Comparison of ENCODE assay signal across 7 mouse cellular contexts in the genomic region with DNA sequence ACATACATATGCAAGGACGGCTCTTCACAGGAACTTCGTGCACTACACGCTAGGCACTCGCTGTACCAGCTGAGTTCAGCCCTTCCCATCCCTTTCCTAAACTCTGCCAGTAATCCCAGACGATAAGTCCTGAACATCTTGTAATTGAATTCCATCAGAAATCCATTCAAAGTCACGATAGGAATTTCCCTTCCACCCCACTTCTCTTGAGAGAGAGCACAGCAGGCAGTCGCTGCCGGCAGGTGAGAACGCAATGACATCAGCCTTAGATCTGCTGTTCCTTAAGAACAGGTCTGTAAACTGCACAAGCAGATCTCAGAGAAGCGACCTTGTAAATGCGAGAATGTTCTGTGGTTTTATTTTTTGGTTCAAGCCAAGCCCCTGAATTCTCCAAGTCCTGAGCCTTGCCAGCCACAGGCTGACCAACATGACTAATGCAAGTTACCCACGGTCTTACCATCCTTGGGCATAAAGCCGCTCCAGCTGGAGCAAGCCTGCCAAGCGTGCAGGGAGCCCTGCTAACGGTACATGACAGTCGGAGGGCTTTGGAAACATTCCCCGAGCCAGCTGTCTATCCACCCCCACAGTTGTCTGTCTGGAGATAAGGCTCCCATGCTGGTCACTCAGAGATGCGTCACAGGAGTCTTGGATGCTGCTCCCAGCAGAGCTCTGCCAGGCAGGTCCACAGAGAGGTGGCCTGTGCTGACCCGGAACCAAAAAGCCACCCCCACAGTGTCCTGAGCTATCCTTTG.
DNase-seq lines count a peak whose midpoint lies in the region; ATAC-seq lines count a peak whose summit lies in the region.

No protein-coding gene starts in this region.

- H3K9me3 ChIP-seq in intestine, embryonic 15.5 days, result no peaks in the 10 kb centered on the region

- WGBS in intestine, embryonic 15.5 days, result 58% methylated on average over 19 of the region's 19 CpGs

- peaks cover 20% of the 10 kb centered on the region for H3K4me1 ChIP-seq in intestine, embryonic 15.5 days (replicated peaks)

- H3K27ac ChIP-seq in intestine, embryonic 15.5 days, result peak overlapping the region; percentile 75

- H3K36me3 ChIP-seq in intestine, embryonic 15.5 days, result no peaks in the 10 kb centered on the region

- H3K27me3 ChIP-seq in intestine, embryonic 15.5 days (replicated peaks), result no peaks in the 10 kb centered on the region

- DNase-seq in adrenal gland, adult (ENCODE audit: inconsistent age in 2 of 2, low spot score in 1 of 2), result peak; percentile 92 to 95
- peak; percentile 33 for DNase-seq in cerebellum, adult 9-10 months
- peak; percentile 77 for DNase-seq in gastrocnemius, postnatal 14 days
- peak; percentile 81 to 82 for DNase-seq in left cerebral cortex, postnatal 36 days (ENCODE audit: low spot score in 2 of 2)
- peak; percentile 80 to 87 for DNase-seq in right cerebral cortex, postnatal 10 days (ENCODE audit: low spot score in 2 of 2)

- peak; percentile 71 for ATAC-seq in intestine, embryonic 15.5 days
- ATAC-seq in erythroblast, adult 5-6 weeks (replicated peaks; ENCODE audit: low FRiP score, poor library complexity, severe bottlenecking), result no peak

- intact Hi-C loops in gastrocnemius, postnatal 14 days (cut with DNase I; ENCODE audit: low total_unique reads), result no loop called here
- intact Hi-C loops in left cerebral cortex, postnatal 36 days (cut with DNase I), result loop anchor here (2.0 to 5.0 kb wide), 2 partner anchors 70 to 109 kb away; partner anchors contain the start of genes Col4a1 and Col4a2

- no peak overlapping the region for H3K4me3 ChIP-seq in intestine, embryonic 15.5 days (replicated peaks)

- no peak overlapping the region for H3K4me2 ChIP-seq in intestine, embryonic 15.5 days (replicated peaks)

- no peak overlapping the region for H3K9ac ChIP-seq in intestine, embryonic 15.5 days

Comparison
In these comparisons a context has a peak if more than half of its experiments do, and no peak if none do; other contexts are left out.
1. DNase-seq: peak in every context shown above with its lines; median percentile 94 in adrenal gland, adult; 84 in right cerebral cortex, postnatal 10 days; 82 in left cerebral cortex, postnatal 36 days; 77 in gastrocnemius, postnatal 14 days; 33 in cerebellum, adult 9-10 months.